Mouse (Mus musculus) intestine, postnatal 0 days (tissue): ENCODE results near the gene Krr1. TPM values are rescaled to one million over a fixed set of nuclear protein-coding genes. Genes with fewer than 3 reads are reported as not detected.
A peak's percentile ranks its signal among the peaks of the same experiment; 100 is the strongest.

ENCODE experiments used
- ATAC-seq: fragments of 200-750 bp; cut with Nextera tagmentation; 2 replicates; pipeline ENCODE4 v1.8.0; 2017; ENCODE audit warnings: mild to moderate bottlenecking, moderate TSS enrichment, moderate library complexity
- H3K27ac ChIP-seq: fragments of 300-500 bp; sonication (generic); 2 replicates; pipeline ENCODE4 v1.5.1; 2014; ENCODE audit warnings: mild to moderate bottlenecking, low read depth, low read length, moderate library complexity
- H3K27me3 ChIP-seq: fragments of 300-500 bp; sonication (generic); replicated peaks from 2 replicates; pipeline ENCODE4 v1.6.1; 2014; ENCODE audit warnings: low read length, mixed read lengths; ENCODE audit not compliant: control insufficient read depth, insufficient read depth
- H3K36me3 ChIP-seq: fragments of 300-500 bp; sonication (generic); 2 replicates; pipeline ENCODE4 v1.6.1; 2014; ENCODE audit warnings: mild to moderate bottlenecking, moderate library complexity; ENCODE audit not compliant: control insufficient read depth, insufficient read depth
- H3K4me1 ChIP-seq: fragments of 300-500 bp; sonication (generic); replicated peaks from 2 replicates; pipeline ENCODE4 v1.6.1; 2014; ENCODE audit warnings: antibody characterized with exemption, low read length, mixed read lengths; ENCODE audit not compliant: control insufficient read depth, insufficient read depth
- H3K4me2 ChIP-seq: fragments of 300-500 bp; sonication (generic); replicated peaks from 2 replicates; pipeline ENCODE4 v1.6.1; 2014; ENCODE audit warnings: low read depth, mild to moderate bottlenecking, moderate library complexity
- H3K4me3 ChIP-seq: fragments of 300-500 bp; sonication (generic); 2 replicates; pipeline ENCODE4 v1.5.1; 2014; ENCODE audit warnings: low read depth, low read length
- H3K9ac ChIP-seq: fragments of 300-500 bp; sonication (generic); 2 replicates; pipeline ENCODE4 v1.6.1; 2014; ENCODE audit warnings: mild to moderate bottlenecking, low read depth, low read length
- H3K9me3 ChIP-seq: fragments of 300-500 bp; sonication (generic); 2 replicates; pipeline ENCODE4 v1.6.1; 2016; ENCODE audit warnings: mixed run types; ENCODE audit not compliant: control insufficient read depth
- CTCF ChIP-seq: sonication (generic); IDR thresholded peaks from 2 replicates; pipeline ENCODE4 v1.5.1; 2016; ENCODE audit warnings: low read depth, mild to moderate bottlenecking, control low read depth, antibody characterized with exemption, moderate library complexity
- WGBS: fragments of 180-500 bp; shearing (Covaris S2); extraction: QIAGEN DNeasy Blood & Tissue Kit; methylation state at CpG from one replicate; pipeline ENCODE4 v1.1.7; 2014; 5-methylcytosine and 5-hydroxymethylcytosine counted together
- polyA plus RNA-seq: library from polyadenylated mRNA; unstranded; fragments of >200 nt; fragmentation: Nextera tagmentation; extraction: Ambion mirVana; gene quantifications from 2 replicates; pipeline ENCODE4 v1.2.1, GENCODE M21; 2015

The Krr1 gene
- polyA plus RNA-seq, 1 experiment from 2014 or later: 13.6 TPM

DNA sequence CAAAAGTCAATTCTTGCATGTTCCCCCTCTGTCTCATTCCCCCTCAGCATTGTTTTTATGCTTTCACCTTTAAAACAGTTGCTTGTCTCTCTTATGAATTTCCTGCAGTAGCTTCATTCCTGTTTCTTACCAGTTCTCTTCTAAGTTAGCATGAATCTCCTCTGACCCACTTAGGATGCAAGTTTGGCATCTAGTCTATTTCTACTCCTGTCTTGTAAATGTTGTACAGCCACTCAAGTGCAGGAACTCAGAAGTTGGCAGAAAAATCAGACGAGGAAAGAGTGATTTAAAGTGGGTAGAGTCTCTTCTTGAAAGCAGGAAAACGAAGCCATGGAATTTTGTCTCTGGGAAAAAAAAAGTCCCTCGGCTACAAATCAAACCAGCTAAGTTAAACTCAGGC lies 26.9 kb upstream of the Krr1 start:
- ATAC-seq: no peak
- TF ChIP-seq CTCF: no peak
- H3K4me1 ChIP-seq: no peaks in the 10 kb centered on the region
- no peak overlapping the region for H3K27ac ChIP-seq
- H3K9me3 ChIP-seq: no peaks in the 10 kb centered on the region
- H3K9ac ChIP-seq: no peak overlapping the region
- WGBS: 58% methylated on average over 3 of the region's 3 CpGs
- H3K4me2 ChIP-seq: no peak overlapping the region
- no peak overlapping the region for H3K4me3 ChIP-seq
- H3K36me3 ChIP-seq: no peaks in the 10 kb centered on the region
- no peaks in the 10 kb centered on the region for H3K27me3 ChIP-seq

DNA sequence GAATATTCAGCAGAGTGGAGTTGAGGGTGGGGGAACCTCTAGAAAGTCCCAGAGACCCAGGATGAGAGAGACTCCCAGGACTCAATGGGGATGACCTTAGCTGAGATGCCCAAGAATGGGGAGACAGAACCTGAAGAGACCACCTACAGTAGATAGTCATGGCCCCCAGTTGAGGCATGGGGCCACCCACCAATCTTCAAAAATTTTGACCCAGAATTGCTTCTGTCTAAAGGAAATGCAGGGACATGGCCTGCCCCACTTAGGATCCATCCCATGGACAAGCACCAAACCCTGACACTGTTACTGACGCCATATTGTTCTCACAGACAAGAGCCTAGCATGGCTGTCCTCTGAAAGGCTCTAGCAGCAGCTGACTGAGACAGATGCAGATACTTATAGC lies 24.4 kb upstream of the Krr1 start:
- 100% methylated on average over 1 of the region's 1 CpGs for WGBS
- no peak overlapping the region for H3K4me2 ChIP-seq
- no peak overlapping the region for H3K27ac ChIP-seq
- H3K36me3 ChIP-seq: no peaks in the 10 kb centered on the region
- ATAC-seq: no peak
- H3K4me1 ChIP-seq: no peaks in the 10 kb centered on the region
- H3K4me3 ChIP-seq: no peak overlapping the region
- no peak overlapping the region for H3K9ac ChIP-seq
- no peak for TF ChIP-seq CTCF
- H3K9me3 ChIP-seq: no peaks in the 10 kb centered on the region
- no peaks in the 10 kb centered on the region for H3K27me3 ChIP-seq

DNA sequence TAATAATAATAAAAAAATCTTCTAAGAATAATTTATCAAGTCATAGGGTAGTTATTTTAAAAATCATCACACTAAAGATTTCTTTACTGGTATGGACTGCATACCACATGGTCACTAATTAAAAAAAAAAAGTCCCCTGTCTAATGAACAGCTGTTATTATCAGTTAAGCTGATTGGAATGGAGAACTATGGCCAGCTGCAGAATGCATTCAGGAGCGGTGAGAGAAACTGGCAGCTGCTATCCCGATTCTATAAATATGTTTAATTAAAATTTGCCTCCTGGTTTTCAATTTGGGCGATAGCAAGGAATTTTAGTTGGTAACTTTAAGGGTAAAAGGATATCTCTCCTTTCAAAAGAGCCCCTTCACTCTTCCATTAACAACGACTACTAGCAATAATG lies 23.5 kb upstream of the Krr1 start:
- Histone ChIP-seq H3K4me3 (no peak overlapping the region), H3K27me3 (no peaks in the 10 kb centered on the region), H3K9ac (no peak overlapping the region), H3K9me3 (no peaks in the 10 kb centered on the region), H3K27ac (no peak overlapping the region), H3K4me1 (no peaks in the 10 kb centered on the region), H3K4me2 (no peak overlapping the region), H3K36me3 (no peaks in the 10 kb centered on the region)
- no peak for ATAC-seq
- no peak for TF ChIP-seq CTCF
- 63% methylated on average over 4 of the region's 4 CpGs for WGBS

DNA sequence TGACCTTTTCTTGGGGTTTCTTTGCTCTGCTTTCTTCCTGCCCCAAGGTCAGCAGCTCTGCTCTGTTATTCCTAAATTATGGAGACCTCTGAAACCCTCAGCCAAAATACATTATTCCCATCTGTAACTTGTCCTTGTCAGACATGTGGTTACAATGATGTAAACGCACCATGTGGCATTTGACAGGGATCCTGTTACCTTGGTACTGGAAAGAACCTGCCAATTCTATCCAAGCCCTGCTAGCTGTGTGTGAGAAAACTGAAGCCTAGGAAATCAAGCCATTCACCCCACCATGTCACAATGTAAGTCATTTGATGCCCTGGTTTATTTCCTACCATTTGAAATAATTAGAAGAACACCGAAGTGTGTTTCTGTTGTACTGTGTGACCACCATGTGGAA lies 16.6 kb upstream of the Krr1 start:
- Histone ChIP-seq H3K9ac (no peak overlapping the region), H3K27me3 (no peaks in the 10 kb centered on the region), H3K4me1 (no peaks in the 10 kb centered on the region), H3K4me2 (no peak overlapping the region), H3K4me3 (no peak overlapping the region), H3K9me3 (no peaks in the 10 kb centered on the region), H3K36me3 (no peaks in the 10 kb centered on the region), H3K27ac (no peak overlapping the region)
- 85% methylated on average over 2 of the region's 2 CpGs for WGBS
- no peak for ATAC-seq
- no peak for TF ChIP-seq CTCF

DNA sequence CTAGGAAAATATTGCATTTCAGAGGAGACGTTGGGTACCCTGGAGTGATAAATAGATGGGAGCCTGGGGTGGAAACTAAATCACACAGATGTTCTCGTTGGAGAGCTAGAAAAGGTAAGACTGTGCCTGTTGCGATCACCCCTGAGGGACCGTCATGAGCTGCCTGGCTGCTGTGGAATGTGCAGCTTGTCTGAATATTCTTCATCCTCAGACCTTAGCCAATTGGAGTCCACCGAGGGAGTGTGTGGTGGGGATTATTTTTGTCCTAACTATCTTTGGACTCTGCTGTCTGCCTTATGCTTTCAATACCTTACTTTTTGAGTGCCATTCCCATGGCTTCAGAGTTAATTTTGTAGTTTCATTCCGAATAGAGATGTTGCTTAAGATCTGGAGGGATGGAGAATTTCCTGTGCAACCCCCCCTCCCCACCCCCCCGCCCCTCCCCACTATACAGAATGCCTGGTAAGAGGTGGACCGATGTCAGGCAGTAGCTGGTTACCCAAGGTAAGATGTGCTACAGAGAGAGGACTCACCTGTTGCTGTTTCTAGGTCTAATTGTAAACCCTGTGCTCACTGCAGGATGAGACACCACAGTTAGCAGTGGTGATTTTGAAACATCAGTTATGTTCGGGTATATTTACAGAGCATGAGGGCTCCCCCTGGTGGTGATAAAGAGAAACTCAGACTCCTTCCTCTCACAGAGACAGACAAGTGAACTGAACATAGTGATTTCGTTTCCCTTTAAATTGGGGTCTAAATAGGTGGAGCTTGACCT lies 15.0 kb upstream of the Krr1 start:
- Histone ChIP-seq H3K9ac (no peak overlapping the region), H3K27me3 (no peaks in the 10 kb centered on the region), H3K4me1 (no peaks in the 10 kb centered on the region), H3K9me3 (no peaks in the 10 kb centered on the region), H3K27ac (no peak overlapping the region), H3K36me3 (no peaks in the 10 kb centered on the region), H3K4me2 (no peak overlapping the region), H3K4me3 (no peak overlapping the region)
- peak; percentile 16; the same call in 1 of the 2 replicates for ATAC-seq
- 64% methylated on average over 10 of the region's 10 CpGs for WGBS
- TF ChIP-seq CTCF: peak; percentile 90

DNA sequence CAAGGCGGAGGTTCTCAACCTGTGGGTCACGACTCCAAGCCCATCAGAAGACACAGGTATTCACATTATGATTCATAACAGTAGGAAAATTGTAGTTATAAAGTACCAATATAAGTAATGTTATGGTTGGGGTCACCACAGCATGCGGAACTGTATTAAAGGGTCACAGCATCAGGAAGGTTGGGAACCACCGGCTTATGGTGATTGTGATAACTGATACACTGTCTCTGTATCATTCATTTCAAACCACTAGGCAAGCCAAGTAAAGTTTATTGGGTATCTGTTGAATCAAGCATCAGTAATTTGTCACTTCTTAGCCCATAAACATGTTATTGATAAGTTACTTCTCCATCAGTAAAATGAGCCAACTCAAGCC lies 14.4 kb upstream of the Krr1 start:
- Histone ChIP-seq H3K27me3 (no peaks in the 10 kb centered on the region), H3K9ac (no peak overlapping the region), H3K4me1 (no peaks in the 10 kb centered on the region), H3K4me3 (no peak overlapping the region), H3K4me2 (no peak overlapping the region), H3K36me3 (no peaks in the 10 kb centered on the region), H3K27ac (no peak overlapping the region), H3K9me3 (no peaks in the 10 kb centered on the region)
- no peak for TF ChIP-seq CTCF
- no peak for ATAC-seq
- 38% methylated on average over 4 of the region's 4 CpGs for WGBS

DNA sequence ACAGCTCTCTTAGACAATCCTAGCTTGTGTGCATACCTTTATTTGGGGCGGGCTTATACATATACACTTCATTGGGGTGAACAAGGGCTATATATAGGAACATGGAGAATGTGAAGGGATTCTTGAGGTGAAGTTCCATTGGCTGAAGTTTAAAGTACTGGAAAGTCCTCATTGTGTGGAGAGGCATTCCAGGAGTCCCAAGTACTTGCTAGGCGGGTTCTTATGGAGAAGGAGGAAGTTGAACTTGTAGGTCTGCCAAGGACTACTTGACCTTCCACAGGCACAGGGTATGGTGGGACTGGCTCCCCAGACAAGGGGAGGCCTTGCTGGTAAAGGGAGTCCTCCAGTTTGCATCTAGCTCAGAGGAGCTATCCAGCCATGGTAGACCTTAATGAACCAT lies 13.1 kb upstream of the Krr1 start:
- Histone ChIP-seq H3K4me3 (no peak overlapping the region), H3K27ac (no peak overlapping the region)
- no peak for ATAC-seq

More for the DNA sequence above, 13.1 kb upstream of the Krr1 start:
- Histone ChIP-seq H3K9ac (no peak overlapping the region), H3K36me3 (no peaks in the 10 kb centered on the region), H3K4me2 (no peak overlapping the region), H3K4me1 (no peaks in the 10 kb centered on the region), H3K27me3 (no peaks in the 10 kb centered on the region), H3K9me3 (no peaks in the 10 kb centered on the region)
- WGBS: 69% methylated on average over 2 of the region's 2 CpGs
- TF ChIP-seq CTCF: no peak
